Mouse (Mus musculus): ENCODE measurements around the gene Abca7. TPM values are rescaled to one million over a fixed set of nuclear protein-coding genes. Genes with fewer than 3 reads are reported as not detected.
"Not testable (repeated sequence)": the region's sequence is repeated elsewhere in the genome, so short reads cannot be mapped to it uniquely, and the experiment has no call there.

Gene Abca7
- polyA plus RNA-seq, 1 experiment from 2014 or later: 1.9 TPM

GRCm38 (mm10) chr10:80053259-80053780 is 57.0 kb downstream of the Abca7 start:
- H3K27me3 ChIP-seq: no peaks in the 10 kb centered on the region
- peak overlapping the region; percentile 73 for H3K4me3 ChIP-seq
- peak overlapping the region; percentile 87 for H3K4me2 ChIP-seq (replicated peaks)
- under 1% methylated on average over 46 of the region's 47 CpGs for WGBS
- H3K4me1 ChIP-seq: peaks cover 31% of the 10 kb centered on the region
- H3K36me3 ChIP-seq: peaks cover 31% of the 10 kb centered on the region
- peak; percentile 96 for ATAC-seq (ENCODE audit: low FRiP score, low read depth)
- H3K9ac ChIP-seq: peak overlapping the region; percentile 87
- peak overlapping the region; percentile 97 for H3K27ac ChIP-seq
- no peaks in the 10 kb centered on the region for H3K9me3 ChIP-seq

- ATAC-seq (ENCODE audit: low FRiP score, low read depth): peak; percentile 49
- WGBS: 1% methylated on average over 77 of the region's 77 CpGs
- Histone ChIP-seq H3K36me3 (peaks cover 38% of the 10 kb centered on the region), H3K27ac (peak overlapping the region; percentile 97), H3K9me3 (no peaks in the 10 kb centered on the region), H3K4me3 (peak overlapping the region; percentile 73), H3K4me2 (replicated peaks) (peak overlapping the region; percentile 87), H3K4me1 (peaks cover 28% of the 10 kb centered on the region), H3K9ac (peak overlapping the region; percentile 87), H3K27me3 (no peaks in the 10 kb centered on the region)
Observed at GRCm38 (mm10) chr10:80053831-80054815, 57.8 kb downstream of the Abca7 start.

GRCm38 (mm10) chr10:80054911-80055310 is 58.6 kb downstream of the Abca7 start:
- WGBS: 30% methylated on average over 3 of the region's 3 CpGs
- not testable (repeated sequence) for H3K9me3 ChIP-seq; H3K27me3 ChIP-seq; H3K27ac ChIP-seq; ATAC-seq (ENCODE audit: low FRiP score, low read depth)
- H3K9ac ChIP-seq: peak overlapping the region; percentile 87
- H3K4me3 ChIP-seq: peak overlapping the region; percentile 73
- peaks cover 46% of the 10 kb centered on the region for H3K36me3 ChIP-seq
- peaks cover 28% of the 10 kb centered on the region for H3K4me1 ChIP-seq
- H3K4me2 ChIP-seq (replicated peaks): peak overlapping the region; percentile 87

GRCm38 (mm10) chr10:80055364-80055763 is 59.1 kb downstream of the Abca7 start:
- Histone ChIP-seq H3K36me3 (peaks cover 51% of the 10 kb centered on the region), H3K9ac (peak overlapping the region; percentile 50), H3K27me3 (no peaks in the 10 kb centered on the region), H3K4me3 (peak overlapping the region; percentile 73), H3K27ac (no peak overlapping the region), H3K9me3 (no peaks in the 10 kb centered on the region), H3K4me2 (replicated peaks) (peak overlapping the region; percentile 87), H3K4me1 (peaks cover 28% of the 10 kb centered on the region)
- ATAC-seq (ENCODE audit: low FRiP score, low read depth): no peak
- WGBS: 79% methylated on average over 5 of the region's 5 CpGs

- ATAC-seq (ENCODE audit: low FRiP score, low read depth): no peak
- H3K27ac ChIP-seq: no peak overlapping the region
- no peak overlapping the region for H3K9ac ChIP-seq
- peaks cover 28% of the 10 kb centered on the region for H3K4me1 ChIP-seq
- no peak overlapping the region for H3K4me2 ChIP-seq (replicated peaks)
- H3K9me3 ChIP-seq: no peaks in the 10 kb centered on the region
- H3K27me3 ChIP-seq: no peaks in the 10 kb centered on the region
- H3K4me3 ChIP-seq: no peak overlapping the region
- peaks cover 56% of the 10 kb centered on the region for H3K36me3 ChIP-seq
- 77% methylated on average over 9 of the region's 10 CpGs for WGBS
Observed at GRCm38 (mm10) chr10:80055891-80056290, 59.6 kb downstream of the Abca7 start.

- WGBS: 88% methylated on average over 4 of the region's 4 CpGs
- no peaks in the 10 kb centered on the region for H3K9me3 ChIP-seq
- no peak overlapping the region for H3K4me2 ChIP-seq (replicated peaks)
- no peak overlapping the region for H3K4me3 ChIP-seq
- H3K9ac ChIP-seq: no peak overlapping the region
- H3K4me1 ChIP-seq: peaks cover 28% of the 10 kb centered on the region
- no peaks in the 10 kb centered on the region for H3K27me3 ChIP-seq
- no peak overlapping the region for H3K27ac ChIP-seq
- no peak for ATAC-seq (ENCODE audit: low FRiP score, low read depth)
- H3K36me3 ChIP-seq: peaks cover 62% of the 10 kb centered on the region
Observed at GRCm38 (mm10) chr10:80056506-80056905, 60.2 kb downstream of the Abca7 start.

GRCm38 (mm10) chr10:80056976-80057682 is 60.8 kb downstream of the Abca7 start:
- Histone ChIP-seq H3K4me2 (replicated peaks) (no peak overlapping the region), H3K9me3 (no peaks in the 10 kb centered on the region), H3K27me3 (no peaks in the 10 kb centered on the region), H3K9ac (peak overlapping the region; percentile 31; the same call in 1 of the 2 replicates), H3K27ac (no peak overlapping the region; the same call in 1 of the 2 replicates), H3K4me3 (no peak overlapping the region), H3K4me1 (peaks cover 21% of the 10 kb centered on the region), H3K36me3 (peaks cover 67% of the 10 kb centered on the region)
- WGBS: 90% methylated on average over 27 of the region's 27 CpGs
- no peak for ATAC-seq (ENCODE audit: low FRiP score, low read depth)

- Histone ChIP-seq H3K27ac (no peak overlapping the region; the same call in 1 of the 2 replicates), H3K36me3 (peaks cover 74% of the 10 kb centered on the region), H3K4me1 (peaks cover 20% of the 10 kb centered on the region), H3K27me3 (no peaks in the 10 kb centered on the region), H3K4me3 (no peak overlapping the region), H3K9me3 (no peaks in the 10 kb centered on the region), H3K9ac (no peak overlapping the region; the same call in 1 of the 2 replicates), H3K4me2 (replicated peaks) (no peak overlapping the region)
- ATAC-seq (ENCODE audit: low FRiP score, low read depth): no peak
- 79% methylated on average over 30 of the region's 30 CpGs for WGBS
Observed at GRCm38 (mm10) chr10:80057683-80058326, 61.5 kb downstream of the Abca7 start.

- H3K9ac ChIP-seq: 0 out of 2 replicates have a peak overlapping the region, but pooled peaks have one; percentile 36
Observed at GRCm38 (mm10) chr10:80063104-80063503, 66.8 kb downstream of the Abca7 start.

GRCm38 (mm10) chr10:80063877-80064650 is 67.8 kb downstream of the Abca7 start:
- no peak for ATAC-seq (ENCODE audit: low FRiP score, low read depth)
- H3K4me1 ChIP-seq: no peaks in the 10 kb centered on the region
- peaks cover 64% of the 10 kb centered on the region for H3K36me3 ChIP-seq
- 73% methylated on average over 23 of the region's 23 CpGs for WGBS
- no peaks in the 10 kb centered on the region for H3K27me3 ChIP-seq
- H3K9ac ChIP-seq: peak overlapping the region; percentile 36; the same call in 1 of the 2 replicates
- no peaks in the 10 kb centered on the region for H3K9me3 ChIP-seq
- H3K4me3 ChIP-seq: no peak overlapping the region
- no peak overlapping the region for H3K27ac ChIP-seq
- no peak overlapping the region for H3K4me2 ChIP-seq (replicated peaks)

More at GRCm38 (mm10) chr10:80063104-80063503, 66.8 kb downstream of the Abca7 start:
- Histone ChIP-seq H3K27me3 (no peaks in the 10 kb centered on the region), H3K9me3 (no peaks in the 10 kb centered on the region), H3K4me3 (no peak overlapping the region), H3K4me1 (no peaks in the 10 kb centered on the region), H3K36me3 (peaks cover 73% of the 10 kb centered on the region), H3K4me2 (replicated peaks) (no peak overlapping the region), H3K27ac (no peak overlapping the region)
- 92% methylated on average over 5 of the region's 5 CpGs for WGBS
- ATAC-seq (ENCODE audit: low FRiP score, low read depth): no peak

Measured in limb, embryonic 13.5 days (tissue).